Mouse (Mus musculus) heart, embryonic 14.5 days (tissue): Measurements from ENCODE around the gene Castor2. TPM values are rescaled to one million over a fixed set of nuclear protein-coding genes. Genes with fewer than 3 reads are reported as not detected.

Source experiments
- ATAC-seq: fragments of 200-750 bp; cut with Nextera tagmentation; 2 replicates; pipeline ENCODE4 v1.8.0; 2017; ENCODE audit warnings: low read depth, moderate TSS enrichment; ENCODE audit not compliant: insufficient number of reproducible peaks, insufficient read depth, low FRiP score
- H3K27ac ChIP-seq, 2 experiments: fragments of 200-500 bp in 1 of 2; fragments of 300-500 bp in 1 of 2; sonication (generic) in 1 of 2; replicated peaks in 1 of 2; 2 replicates each; pipeline ENCODE4 v1.5.1; 2012 to 2014; ENCODE audit warnings: low read depth in 2 of 2, low read length in 2 of 2, control low read depth in 1 of 2, mild to moderate bottlenecking in 1 of 2, mixed read lengths in 1 of 2; ENCODE audit not compliant: control insufficient read depth in 1 of 2, insufficient read depth in 1 of 2
- H3K27me3 ChIP-seq: fragments of 300-500 bp; sonication (generic); 2 replicates; pipeline ENCODE4 v1.6.1; 2014; ENCODE audit warnings: mild to moderate bottlenecking, low read length, control low read depth; ENCODE audit not compliant: control insufficient read depth, insufficient read depth
- H3K36me3 ChIP-seq: fragments of 300-500 bp; sonication (generic); 2 replicates; pipeline ENCODE4 v1.6.1; 2014; ENCODE audit warnings: mild to moderate bottlenecking, control low read depth, low read length, mixed read lengths; ENCODE audit not compliant: control insufficient read depth, insufficient read depth
- H3K4me1 ChIP-seq, 2 experiments: fragments of 200-500 bp in 1 of 2; fragments of 300-500 bp in 1 of 2; sonication (generic) in 1 of 2; 2 replicates each; pipeline ENCODE4 v1.6.1; 2012 to 2014; ENCODE audit warnings: low read length in 2 of 2, control low read depth in 1 of 2, mixed read lengths in 1 of 2; ENCODE audit not compliant: control insufficient read depth in 2 of 2, insufficient read depth in 2 of 2
- H3K4me2 ChIP-seq: fragments of 300-500 bp; sonication (generic); 2 replicates; pipeline ENCODE4 v1.6.1; 2014; ENCODE audit warnings: mild to moderate bottlenecking, low read length
- H3K4me3 ChIP-seq, 2 experiments: fragments of 200-500 bp in 1 of 2; fragments of 300-500 bp in 1 of 2; sonication (generic) in 1 of 2; 2 replicates each; pipeline ENCODE4 v1.5.1; 2012 to 2014; ENCODE audit warnings: low read length in 2 of 2, mild to moderate bottlenecking in 2 of 2, control low read depth in 1 of 2, low read depth in 1 of 2, moderate library complexity in 1 of 2; ENCODE audit not compliant: control insufficient read depth in 1 of 2, insufficient read depth in 1 of 2
- H3K9ac ChIP-seq: fragments of 300-500 bp; sonication (generic); 2 replicates; pipeline ENCODE4 v1.6.1; 2014; ENCODE audit warnings: mild to moderate bottlenecking, low read length
- H3K9me3 ChIP-seq: fragments of 300-500 bp; sonication (generic); 2 replicates; pipeline ENCODE4 v1.6.1; 2016; ENCODE audit warnings: low read length, control low read depth; ENCODE audit not compliant: control insufficient read depth
- WGBS: fragments of 180-500 bp; shearing (Covaris S2); extraction: QIAGEN DNeasy Blood & Tissue Kit; methylation state at CpG from one replicate; pipeline ENCODE4 v1.1.7; 2014; 5-methylcytosine and 5-hydroxymethylcytosine counted together
- polyA plus RNA-seq: library from polyadenylated mRNA; unstranded; fragments of >200 nt; fragmentation: Nextera tagmentation; extraction: Ambion mirVana; gene quantifications from 2 replicates; pipeline ENCODE4 v1.2.1, GENCODE M21; 2014

Castor2 gene
- polyA plus RNA-seq, 1 experiment from 2014 or later = 6.2 TPM

GRCm38 (mm10) chr5:134155916-134156466, 56.5 kb downstream of the Castor2 start:
- ATAC-seq = no peak
- H3K4me2 ChIP-seq = no peak overlapping the region
- no peak overlapping the region for H3K9ac ChIP-seq
- H3K27me3 ChIP-seq = no peaks in the 10 kb centered on the region
- no peak overlapping the region for H3K4me3 ChIP-seq
- H3K4me1 ChIP-seq = no peaks in the 10 kb centered on the region
- whole genome bisulfite sequencing = 67% methylated on average over 6 of the region's 7 CpGs
- peaks cover 75% of the 10 kb centered on the region for H3K36me3 ChIP-seq
- H3K9me3 ChIP-seq = 0 out of 2 replicates have a peak, but pooled peaks cover 1% of the 10 kb centered on the region
- H3K27ac ChIP-seq = no peak overlapping the region

GRCm38 (mm10) chr5:134164688-134165087, 65.2 kb downstream of the Castor2 start:
- Histone ChIP-seq H3K27ac (peak overlapping the region in 1 of 2 experiments; percentile 41; a peak in 1 of 4 replicates), H3K4me1 (peaks cover 0 to 10% of the 10 kb centered on the region in 2 experiments; a peak in 3 of 4 replicates), H3K36me3 (peaks cover 71% of the 10 kb centered on the region), H3K9ac (no peak overlapping the region), H3K4me3 (no peak overlapping the region), H3K9me3 (no peaks in the 10 kb centered on the region), H3K4me2 (no peak overlapping the region), H3K27me3 (no peaks in the 10 kb centered on the region)
- ATAC-seq = no peak
- WGBS = 40% methylated on average over 5 of the region's 5 CpGs

GRCm38 (mm10) chr5:134166642-134167041, 67.1 kb downstream of the Castor2 start:
- H3K36me3 ChIP-seq = peaks cover 72% of the 10 kb centered on the region
- 92% methylated on average over 7 of the region's 7 CpGs for WGBS
- ATAC-seq = no peak

GRCm38 (mm10) chr5:134168033-134168432, 68.5 kb downstream of the Castor2 start:
- Histone ChIP-seq H3K9me3 (no peaks in the 10 kb centered on the region), H3K27me3 (no peaks in the 10 kb centered on the region), H3K27ac (no peak overlapping the region), H3K4me3 (no peak overlapping the region), H3K9ac (no peak overlapping the region), H3K36me3 (peaks cover 67% of the 10 kb centered on the region), H3K4me2 (no peak overlapping the region), H3K4me1 (peaks cover 0 to 10% of the 10 kb centered on the region in 2 experiments; a peak in 3 of 4 replicates)
- ATAC-seq = no peak
- WGBS = 89% methylated on average over 9 of the region's 9 CpGs

More at GRCm38 (mm10) chr5:134166642-134167041, 67.1 kb downstream of the Castor2 start:
- no peaks in the 10 kb centered on the region for H3K27me3 ChIP-seq
- no peak overlapping the region for H3K4me2 ChIP-seq
- no peaks in the 10 kb centered on the region for H3K9me3 ChIP-seq
- H3K4me1 ChIP-seq = peaks cover 0 to 10% of the 10 kb centered on the region in 2 experiments; a peak in 3 of 4 replicates
- H3K9ac ChIP-seq = no peak overlapping the region
- H3K4me3 ChIP-seq = no peak overlapping the region
- H3K27ac ChIP-seq = no peak overlapping the region

DNA sequence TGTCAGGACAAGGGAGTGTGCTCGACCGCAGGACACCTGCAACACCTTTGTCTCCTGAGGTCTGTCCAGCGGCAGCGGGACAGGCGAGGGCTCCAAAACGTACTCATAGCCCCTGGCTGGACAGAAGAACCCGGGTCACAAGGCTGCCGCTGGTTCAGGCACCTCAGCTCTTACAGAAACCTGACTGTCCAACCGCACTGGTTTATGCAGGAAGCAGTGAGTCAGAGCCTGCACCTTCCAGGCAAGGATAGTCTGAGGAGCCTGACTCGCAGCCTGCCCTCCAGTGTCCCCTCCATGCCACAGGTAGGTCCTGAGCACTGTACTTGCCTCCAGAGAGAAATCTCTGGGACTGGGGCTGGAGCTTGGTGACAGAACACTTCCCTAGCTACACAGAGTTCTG, 69.7 kb downstream of the Castor2 start:
- Histone ChIP-seq H3K9ac (no peak overlapping the region), H3K4me1 (peaks cover 0 to 10% of the 10 kb centered on the region in 2 experiments; a peak in 3 of 4 replicates), H3K4me2 (no peak overlapping the region), H3K27me3 (no peaks in the 10 kb centered on the region), H3K27ac (no peak overlapping the region), H3K9me3 (no peaks in the 10 kb centered on the region), H3K4me3 (no peak overlapping the region), H3K36me3 (peaks cover 61% of the 10 kb centered on the region)
- ATAC-seq = no peak
- WGBS = 89% methylated on average over 8 of the region's 10 CpGs

DNA sequence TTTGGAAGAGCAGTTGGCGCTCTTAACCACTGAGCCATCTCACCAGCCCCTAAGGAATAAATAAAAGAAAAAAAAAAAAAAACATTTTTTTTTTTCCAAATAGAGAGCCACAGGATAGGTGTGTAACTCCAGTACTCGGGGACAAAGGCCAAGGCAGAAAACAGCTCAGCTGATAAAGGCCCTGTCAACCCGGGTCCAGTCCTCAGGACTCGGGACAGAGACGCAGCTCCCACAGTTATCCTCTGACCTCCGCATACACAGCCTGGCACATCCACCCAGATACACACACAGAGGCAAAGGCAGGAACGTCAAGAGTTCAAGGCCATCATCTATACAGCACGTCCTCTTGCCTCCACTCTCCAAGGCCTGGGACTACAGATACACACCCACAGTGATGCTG, 70.7 kb downstream of the Castor2 start:
- Histone ChIP-seq H3K36me3 (peaks cover 57% of the 10 kb centered on the region), H3K27me3 (no peaks in the 10 kb centered on the region), H3K4me2 (no peak overlapping the region), H3K27ac (no peak overlapping the region), H3K9me3 (no peaks in the 10 kb centered on the region), H3K4me1 (peaks cover 0 to 1% of the 10 kb centered on the region in 2 experiments; a peak in 3 of 4 replicates), H3K9ac (no peak overlapping the region), H3K4me3 (no peak overlapping the region)
- 93% methylated on average over 8 of the region's 8 CpGs for WGBS
- no peak for ATAC-seq

DNA sequence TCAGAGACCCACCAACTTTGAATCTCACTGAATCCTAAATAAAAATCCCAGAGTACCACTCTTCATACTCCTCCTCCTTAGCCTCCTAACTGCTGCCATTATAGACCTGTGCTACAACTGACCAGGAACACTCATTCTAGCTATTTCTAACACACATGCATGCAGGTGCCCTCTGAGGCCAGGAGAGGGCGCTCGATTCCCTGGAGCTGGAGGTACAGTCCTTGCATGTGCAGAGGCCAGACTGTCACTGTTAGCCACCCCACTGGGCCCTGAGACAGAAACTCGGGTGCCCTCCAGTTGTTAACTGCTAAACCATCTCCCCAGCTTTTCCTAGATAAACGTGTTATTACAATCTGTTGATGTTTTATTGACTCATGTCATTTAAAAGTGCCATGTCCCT, 73.7 kb downstream of the Castor2 start:
- Histone ChIP-seq H3K27ac (no peak overlapping the region), H3K9ac (no peak overlapping the region), H3K9me3 (no peaks in the 10 kb centered on the region), H3K4me1 (peaks cover 6 to 8% of the 10 kb centered on the region in 2 experiments), H3K36me3 (peaks cover 34% of the 10 kb centered on the region), H3K27me3 (no peaks in the 10 kb centered on the region), H3K4me3 (no peak overlapping the region), H3K4me2 (no peak overlapping the region)
- ATAC-seq = no peak
- WGBS = 51% methylated on average over 4 of the region's 4 CpGs

GRCm38 (mm10) chr5:134175696-134176095, 76.2 kb downstream of the Castor2 start:
- whole genome bisulfite sequencing = 14% methylated on average over 10 of the region's 10 CpGs
- Histone ChIP-seq H3K4me2 (peak overlapping the region; percentile 86), H3K4me3 (peak overlapping the region; percentile 91 to 95), H3K27ac (peak overlapping the region; percentile 78 to 82), H3K4me1 (peaks cover 6 to 8% of the 10 kb centered on the region in 2 experiments), H3K27me3 (no peaks in the 10 kb centered on the region), H3K9ac (peak overlapping the region; percentile 81), H3K9me3 (no peaks in the 10 kb centered on the region), H3K36me3 (peaks cover 19% of the 10 kb centered on the region)
- no peak for ATAC-seq
